Mouse (Mus musculus) bone marrow, adult 2 months (tissue): ENCODE results near the gene L3mbtl2. TPM values are rescaled to one million over a fixed set of nuclear protein-coding genes. Genes with fewer than 3 reads are reported as not detected.

Experiments
- H3K27ac ChIP-seq: fragments of 200-500 bp; 2 replicates; pipeline ENCODE4 v1.5.1; 2012; ENCODE audit warnings: low read depth, mild to moderate bottlenecking, control low read depth, inconsistent platforms, low read length; ENCODE audit not compliant: control insufficient read depth, poor library complexity, insufficient read depth
- H3K4me1 ChIP-seq: fragments of 200-500 bp; 2 replicates; pipeline ENCODE4 v1.6.1; 2011; ENCODE audit warnings: low read length; ENCODE audit not compliant: control insufficient read depth, insufficient read depth
- H3K4me3 ChIP-seq: fragments of 200-500 bp; replicated peaks from 2 replicates; pipeline ENCODE3; 2011; ENCODE audit warnings: mild to moderate bottlenecking, low read depth, low read length, control low read depth; ENCODE audit not compliant: control insufficient read depth
- CTCF ChIP-seq: fragments of 200-500 bp; IDR thresholded peaks from 2 replicates; pipeline ENCODE4 v1.5.1; 2011; ENCODE audit warnings: low read length, control low read depth; ENCODE audit not compliant: control insufficient read depth, insufficient read depth
- POLR2A ChIP-seq: fragments of 200-500 bp; IDR thresholded peaks from 2 replicates; pipeline ENCODE4 v1.6.1; 2011; ENCODE audit warnings: low read depth, mild to moderate bottlenecking, control low read depth, low read length, borderline replicate concordance; ENCODE audit not compliant: control insufficient read depth
- WGBS: fragments of 180-500 bp; shearing (Covaris S2); methylation state at CpG from one replicate; pipeline ENCODE4 v1.1.7; 2018; 5-methylcytosine and 5-hydroxymethylcytosine counted together
- polyA plus RNA-seq: library from polyadenylated mRNA; stranded (reverse); fragments of >200 nt; gene quantifications from 2 replicates; pipeline ENCODE4 v1.2.4, GENCODE M21; 2011; ENCODE audit warnings: low replicate concordance; ENCODE audit not compliant: missing spikeins, insufficient read depth, insufficient read length

Gene L3mbtl2
- polyA plus RNA-seq, 1 experiment, result 18.6 TPM

DNA sequence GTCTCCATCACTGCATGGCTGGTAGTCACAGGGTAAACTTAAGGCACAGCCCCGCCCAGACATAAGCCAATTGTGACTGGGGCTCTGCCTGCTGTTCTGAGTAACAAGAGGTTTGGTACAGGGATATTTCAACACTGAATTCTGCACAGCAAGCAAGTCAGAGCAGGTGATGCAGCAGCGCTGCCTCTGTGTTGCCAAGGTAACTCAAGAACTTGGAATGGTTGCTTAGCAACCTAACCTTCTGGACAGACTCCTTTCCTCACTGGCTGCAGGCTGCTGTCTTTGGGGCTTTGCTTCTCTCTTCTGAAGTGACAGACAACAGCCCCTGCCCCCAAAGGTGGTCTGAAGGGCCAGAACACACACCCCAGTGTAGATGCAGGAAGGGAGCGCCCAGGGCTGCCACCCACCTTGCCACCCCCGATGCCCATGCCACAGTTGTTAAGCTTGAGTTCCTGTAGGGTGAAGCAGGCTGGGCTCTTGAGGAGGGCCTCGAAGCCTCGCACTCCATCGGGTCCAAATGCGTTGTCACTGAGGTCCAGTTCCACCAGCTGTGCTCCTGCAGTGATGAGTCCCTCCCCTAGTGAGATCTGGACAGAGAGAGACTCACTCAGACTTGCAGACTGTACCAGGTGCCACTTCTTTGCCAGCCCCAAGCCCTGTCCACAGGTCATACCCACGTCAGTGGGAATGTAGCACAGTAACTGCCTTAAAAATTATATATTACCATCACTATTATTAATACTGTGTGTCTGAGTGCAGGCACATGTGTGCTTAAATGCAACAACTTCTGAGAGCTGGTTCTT lies 54.8 kb downstream of the L3mbtl2 start:
- H3K4me1 ChIP-seq, result no peaks in the 10 kb centered on the region
- no peak overlapping the region for H3K4me3 ChIP-seq
- no peak overlapping the region for H3K27ac ChIP-seq
- WGBS, result 93% methylated on average over 9 of the region's 9 CpGs
- no peak for TF ChIP-seq POLR2A
- no peak for TF ChIP-seq CTCF

DNA sequence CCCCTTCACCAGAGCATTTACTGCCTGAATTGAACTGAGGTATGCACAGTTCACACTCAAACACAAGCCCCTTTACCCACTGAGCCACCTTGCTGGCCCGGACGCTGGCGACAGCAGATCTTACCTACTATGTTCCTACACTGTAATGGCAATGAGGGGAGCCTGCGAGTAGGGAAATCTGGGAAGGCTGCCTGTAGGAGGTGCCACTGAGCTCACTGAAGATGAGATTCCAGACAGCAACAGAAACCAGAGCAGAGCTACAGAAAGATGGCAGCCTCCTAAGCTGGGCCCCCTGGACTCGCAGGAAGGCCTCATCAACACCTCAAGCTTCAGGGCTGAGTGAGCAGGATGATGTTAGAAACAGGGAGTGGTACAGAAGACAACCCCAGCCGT lies 55.4 kb downstream of the L3mbtl2 start:
- Histone ChIP-seq H3K4me1 (no peaks in the 10 kb centered on the region), H3K27ac (no peak overlapping the region), H3K4me3 (no peak overlapping the region)
- 95% methylated on average over 6 of the region's 6 CpGs for WGBS
- no peak for TF ChIP-seq CTCF
- TF ChIP-seq POLR2A, result no peak

DNA sequence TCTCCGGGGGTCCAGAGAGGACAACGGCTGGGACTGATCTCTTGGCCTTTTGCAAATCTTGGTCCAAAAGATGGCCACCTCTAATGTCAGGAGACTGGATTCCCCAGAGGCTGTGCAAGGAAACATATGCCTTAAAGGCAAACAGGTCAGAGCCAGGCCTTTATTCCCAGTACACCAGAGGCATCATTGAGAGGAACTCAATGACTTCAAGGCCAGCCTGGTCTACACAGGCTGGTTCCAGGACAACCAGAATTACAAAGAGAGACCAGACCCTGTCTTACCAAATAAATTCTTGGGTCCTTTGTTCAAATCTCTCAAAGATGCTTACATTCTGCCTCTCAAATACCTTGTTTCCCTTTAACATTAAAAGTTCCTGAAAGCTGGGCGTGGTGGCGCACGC lies 58.7 kb downstream of the L3mbtl2 start:
- H3K27ac ChIP-seq, result no peak overlapping the region
- TF ChIP-seq POLR2A (no peak), CTCF (no peak)
- 96% methylated on average over 5 of the region's 5 CpGs for WGBS
- no peaks in the 10 kb centered on the region for H3K4me1 ChIP-seq
- H3K4me3 ChIP-seq, result no peak overlapping the region

DNA sequence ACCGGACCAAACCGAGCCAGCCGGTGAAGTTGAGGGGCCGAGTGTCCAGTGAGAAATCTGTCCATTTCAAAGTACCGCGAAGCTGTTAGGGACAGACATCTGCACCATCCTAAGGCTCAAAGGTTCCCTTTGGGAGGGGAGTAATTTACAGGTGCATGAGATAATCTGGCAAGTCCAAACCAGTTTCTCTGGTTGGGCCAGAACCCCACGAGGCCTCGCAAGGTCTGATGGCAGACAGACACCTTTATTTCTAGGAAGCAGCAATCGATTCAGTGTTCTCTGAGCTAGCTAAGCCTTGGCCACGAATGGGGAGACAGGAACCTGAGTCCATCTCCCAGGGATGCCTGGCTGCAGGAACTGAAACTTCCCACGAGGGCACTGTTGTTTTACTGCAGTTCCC lies 60.0 kb downstream of the L3mbtl2 start:
- no peak overlapping the region for H3K4me3 ChIP-seq
- no peaks in the 10 kb centered on the region for H3K4me1 ChIP-seq
- TF ChIP-seq POLR2A (no peak), CTCF (no peak)
- no peak overlapping the region for H3K27ac ChIP-seq
- 87% methylated on average over 11 of the region's 11 CpGs for WGBS

DNA sequence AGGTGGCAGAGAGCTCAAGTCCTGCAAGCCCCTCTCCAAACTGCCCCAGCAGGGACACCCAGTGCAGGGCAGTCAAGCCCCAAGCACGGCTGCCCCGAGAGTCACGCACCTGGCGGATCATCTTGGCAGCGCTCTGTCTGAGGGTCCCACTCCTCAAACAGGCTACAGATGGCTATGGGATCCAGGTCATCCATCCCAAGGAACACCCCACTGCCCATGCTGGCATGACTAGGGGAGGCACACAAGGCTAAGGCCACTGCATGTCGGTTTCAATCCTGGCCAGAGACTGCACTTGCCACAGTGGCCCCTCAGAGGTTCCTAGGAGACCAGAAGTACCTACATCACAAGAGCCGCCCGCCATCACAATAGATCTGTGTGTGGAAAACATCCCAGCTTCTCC lies 62.3 kb downstream of the L3mbtl2 start:
- WGBS, result 94% methylated on average over 8 of the region's 8 CpGs

DNA sequence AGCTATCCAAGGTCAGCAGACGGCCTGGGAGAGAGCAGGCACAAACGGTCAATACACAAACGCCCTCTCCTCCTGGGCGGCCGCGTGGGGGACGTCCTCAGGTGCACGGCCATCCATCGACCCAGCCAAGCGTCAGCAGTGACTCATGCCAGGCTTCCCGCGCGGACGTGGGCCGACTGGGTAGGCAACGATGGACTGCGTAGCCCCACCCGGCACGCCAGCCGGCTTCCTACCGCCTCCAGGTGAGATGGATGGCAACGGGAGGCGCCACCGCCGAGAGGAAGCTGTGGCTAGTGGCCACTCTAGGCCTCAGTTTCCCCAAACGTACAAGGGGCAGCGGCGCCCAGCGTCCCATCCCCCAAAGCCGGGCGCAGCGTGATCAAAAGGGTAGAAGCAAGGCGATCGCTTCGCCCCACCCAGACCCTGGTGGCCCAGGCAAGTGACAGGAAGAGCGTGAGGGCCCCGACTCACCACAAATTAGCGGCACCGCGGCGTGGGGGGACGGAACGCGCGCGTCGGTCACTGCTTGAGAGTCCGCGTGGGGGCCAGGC lies 65.6 kb downstream of the L3mbtl2 start:
- under 1% methylated on average over 49 of the region's 49 CpGs for WGBS
- H3K27ac ChIP-seq, result peak overlapping the region; percentile 91
- no peak; the same call in 1 of the 2 replicates for TF ChIP-seq POLR2A
- no peak for TF ChIP-seq CTCF
- no peaks in the 10 kb centered on the region; the same call in 1 of the 2 replicates for H3K4me1 ChIP-seq
- peak overlapping the region; percentile 99 for H3K4me3 ChIP-seq

More for the DNA sequence above, 62.3 kb downstream of the L3mbtl2 start:
- H3K27ac ChIP-seq, result no peak overlapping the region
- no peak overlapping the region for H3K4me3 ChIP-seq
- H3K4me1 ChIP-seq, result no peaks in the 10 kb centered on the region; the same call in 1 of the 2 replicates
- TF ChIP-seq POLR2A (no peak), CTCF (no peak)

DNA sequence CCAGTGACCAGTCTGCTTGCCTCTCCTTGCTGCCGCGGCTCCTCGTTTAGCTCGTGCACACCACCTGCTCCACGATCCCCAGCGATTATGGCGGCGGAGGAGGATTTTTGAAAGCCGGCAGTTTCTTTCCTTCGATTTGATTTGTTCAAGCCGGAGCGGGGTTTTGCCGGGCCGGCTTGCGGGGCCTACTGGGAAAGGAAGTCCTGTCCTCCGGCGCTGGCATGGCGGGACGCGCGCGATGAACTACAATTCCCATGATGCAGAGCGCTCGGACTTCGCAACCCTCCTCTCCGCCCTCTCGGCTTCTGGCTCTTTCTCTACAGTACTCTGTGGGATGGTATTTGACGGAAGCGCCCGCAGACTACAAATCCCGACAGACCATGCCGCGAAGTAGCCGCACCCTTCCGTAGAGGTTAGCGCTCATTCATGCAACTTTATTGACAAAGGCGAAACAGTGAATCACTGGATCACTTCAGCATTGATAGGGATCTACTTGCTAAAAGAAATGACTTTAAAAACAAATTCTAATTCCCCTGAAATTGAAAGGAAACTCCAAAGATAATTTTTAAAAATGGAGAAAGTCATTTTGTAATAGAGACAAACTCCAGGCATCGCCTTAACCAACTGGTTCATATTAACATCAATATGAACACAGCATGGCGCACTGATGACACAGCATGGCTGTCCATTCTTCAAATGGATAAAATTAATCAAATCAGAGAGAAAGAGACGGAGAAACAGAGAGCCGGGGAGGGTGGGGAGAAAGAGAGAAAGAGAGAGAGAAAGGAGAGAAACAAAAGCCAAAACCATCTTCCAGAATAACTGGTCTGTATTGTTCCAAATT lies 66.3 kb downstream of the L3mbtl2 start:
- H3K27ac ChIP-seq, result peak overlapping the region; percentile 91
- H3K4me3 ChIP-seq, result peak overlapping the region; percentile 99
- TF ChIP-seq CTCF (no peak), POLR2A (peak; percentile 64; the same call in 1 of the 2 replicates)
- H3K4me1 ChIP-seq, result no peaks in the 10 kb centered on the region; the same call in 1 of the 2 replicates
- 6% methylated on average over 41 of the region's 41 CpGs for WGBS

DNA sequence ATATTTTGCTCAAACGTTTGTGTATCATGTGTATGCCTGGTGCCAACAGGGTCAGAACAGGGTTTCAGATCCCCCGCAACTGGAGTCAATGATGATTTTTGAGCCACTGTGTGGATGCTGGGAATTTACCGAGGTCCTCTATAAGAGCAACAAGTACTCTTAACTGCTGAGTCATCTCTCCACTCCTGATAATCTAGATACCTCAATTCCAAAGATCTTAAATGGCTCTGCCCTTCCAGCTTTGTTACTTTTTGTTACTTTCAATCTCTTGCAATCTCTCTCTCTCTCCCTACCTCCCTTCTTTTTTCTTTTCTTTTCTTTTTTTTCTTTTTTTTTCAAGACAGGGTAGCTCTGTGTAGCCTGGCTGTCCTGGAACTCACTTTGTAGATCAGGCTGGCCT lies 71.4 kb downstream of the L3mbtl2 start:
- no peaks in the 10 kb centered on the region for H3K4me1 ChIP-seq
- no peak overlapping the region for H3K27ac ChIP-seq
- H3K4me3 ChIP-seq, result no peak overlapping the region
- 38% methylated on average over 3 of the region's 3 CpGs for WGBS
- TF ChIP-seq CTCF, result no peak
- no peak for TF ChIP-seq POLR2A

Other genes starting within 250 kb of the L3mbtl2 start
- gene Rbx1, start 197.6 kb upstream of the L3mbtl2 start, polyA plus RNA-seq, result 106 and 185 TPM in 2 replicates
- gene Ep300, start 78.5 kb upstream of the L3mbtl2 start, polyA plus RNA-seq, result 22.3 and 55.4 TPM in 2 replicates
- not detected in 2 replicates for gene Chadl, start 33.4 kb downstream of the L3mbtl2 start, polyA plus RNA-seq
- 10.8 and 16.1 TPM in 2 replicates for gene Zc3h7b, start 81.2 kb downstream of the L3mbtl2 start, polyA plus RNA-seq
- 66.5 and 91.3 TPM in 2 replicates for gene Rangap1, start 81.6 kb downstream of the L3mbtl2 start, polyA plus RNA-seq
- 6.4 and 16.2 TPM in 2 replicates for gene Tef, start 138.5 kb downstream of the L3mbtl2 start, polyA plus RNA-seq
- 6.6 and 9.2 TPM in 2 replicates for gene Tob2, start 194.9 kb downstream of the L3mbtl2 start, polyA plus RNA-seq
- 74.5 and 96.7 TPM in 2 replicates for gene Phf5a, start 208.0 kb downstream of the L3mbtl2 start, polyA plus RNA-seq
- 41.0 and 71.1 TPM in 2 replicates for gene Aco2, start 208.4 kb downstream of the L3mbtl2 start, polyA plus RNA-seq